In the genomic region with DNA sequence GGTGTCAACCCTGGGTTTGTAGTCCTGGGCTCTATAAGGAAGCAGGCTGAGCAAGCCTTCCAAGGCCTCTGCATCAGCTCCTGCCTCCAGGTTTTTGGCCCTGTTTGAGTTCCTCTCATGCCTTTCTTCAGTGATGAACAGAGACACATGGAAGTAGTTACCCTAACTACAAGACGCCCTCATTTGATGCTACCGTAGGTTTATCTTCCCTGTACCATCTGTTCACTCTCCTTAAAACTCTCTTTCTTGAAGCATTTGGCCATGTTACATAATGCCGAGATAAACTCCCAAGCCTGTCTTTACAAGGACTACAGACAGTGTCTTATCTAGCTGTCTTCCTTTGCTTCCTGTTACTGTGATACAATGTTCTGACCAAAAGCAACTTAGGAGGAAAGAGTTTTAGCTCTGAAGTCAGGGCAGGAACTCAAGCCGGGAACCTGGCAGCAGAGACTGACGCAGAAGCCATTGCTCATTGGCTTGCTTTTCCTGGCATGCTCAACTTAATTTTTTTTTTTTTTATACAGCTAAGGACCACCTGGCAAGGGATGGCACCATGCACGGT, we compare ENCODE assay signal across 16 mouse cellular contexts. TPM values are rescaled to one million over a fixed set of nuclear protein-coding genes. Genes with fewer than 3 reads are reported as not detected.
DNase-seq lines count a peak whose midpoint lies in the region; ATAC-seq and TF ChIP-seq lines count a peak whose summit lies in the region.
"Had no signal": no experiment of that assay in that cellular context is flagged by ENCODE, and none has a peak within 500 bp of the region (broad histone marks: within the 10 kb centered on the region; RNA-seq: fewer than 3 reads in every experiment).

No protein-coding gene starts in this region.

- H3K4me2 ChIP-seq in liver, postnatal 0 days (ENCODE audit: low read depth, low read length) = peak overlapping the region; percentile 38; the same call in 1 of the 2 replicates
- H3K4me2 ChIP-seq in stomach, postnatal 0 days (replicated peaks; ENCODE audit: low read depth) = no peak overlapping the region
- H3K4me2 ChIP-seq: embryonic facial prominence, embryonic 13.5 days; limb, embryonic 15.5 days had no signal

- peak; percentile 35 for ATAC-seq in common myeloid progenitor, adult 5-6 weeks (replicated peaks; ENCODE audit: low read depth, poor library complexity, severe bottlenecking)
- peak; percentile 26 for ATAC-seq in liver, postnatal 0 days
- ATAC-seq in stomach, postnatal 0 days (ENCODE audit: low FRiP score, low TSS enrichment) = no peak
- ATAC-seq: forebrain, embryonic 14.5 days; inflammation-experienced regulatory T-cells, adult 6 months had no signal

- no peaks in the 10 kb centered on the region for H3K36me3 ChIP-seq in liver, postnatal 0 days (replicated peaks; ENCODE audit: insufficient read depth, low read length)
- no peaks in the 10 kb centered on the region for H3K36me3 ChIP-seq in stomach, postnatal 0 days (ENCODE audit: control insufficient read depth, insufficient read depth, low read length)
- H3K36me3 ChIP-seq: embryonic facial prominence, embryonic 13.5 days; limb, embryonic 15.5 days had no signal

- 0 out of 2 replicates have a peak, but pooled peaks cover 6% of the 10 kb centered on the region for H3K27me3 ChIP-seq in liver, postnatal 0 days (ENCODE audit: insufficient read depth, low read length)
- no peaks in the 10 kb centered on the region for H3K27me3 ChIP-seq in stomach, postnatal 0 days (ENCODE audit: control insufficient read depth, insufficient read depth, low read length)
- H3K27me3 ChIP-seq: limb, embryonic 15.5 days had no signal

- intact Hi-C loops in left cerebral cortex, adult 2 months (cut with DNase I) = loop anchor here (10.0 kb wide), 1 partner anchor 685 kb away; no protein-coding TSS in a partner anchor
- intact Hi-C loops in left cerebral cortex, postnatal 10 days (cut with DNase I) = loop anchor here (5.0 to 10.0 kb wide), 2 partner anchors 323 to 485 kb away; a partner anchor contains a TSS

- H3K4me1 ChIP-seq in liver, postnatal 0 days (ENCODE audit: insufficient read depth) = peaks cover 16% of the 10 kb centered on the region
- no peaks in the 10 kb centered on the region for H3K4me1 ChIP-seq in stomach, postnatal 0 days (replicated peaks; ENCODE audit: control insufficient read depth, insufficient read depth)
- peaks cover 3% of the 10 kb centered on the region; the same call in 1 of the 2 replicates for H3K4me1 ChIP-seq in lung, adult 2 months (ENCODE audit: control insufficient read depth, insufficient read depth, low read length)

- no peaks in the 10 kb centered on the region for H3K9me3 ChIP-seq in liver, postnatal 0 days (ENCODE audit: low read length)
- H3K9me3 ChIP-seq in stomach, postnatal 0 days (ENCODE audit: control insufficient read depth, low read length) = no peaks in the 10 kb centered on the region
- H3K9me3 ChIP-seq: embryonic facial prominence, embryonic 13.5 days; limb, embryonic 15.5 days had no signal

- TF ChIP-seq EP300 in liver, postnatal 0 days (IDR thresholded peaks at IDR 0.05; ENCODE audit: low read depth) = peak; percentile 93
- no peak for TF ChIP-seq EP300 in stomach, postnatal 0 days (optimal IDR thresholded peaks at IDR 0.05)

- DNase-seq in left cerebral cortex, adult 2 months (ENCODE audit: extremely low spot score in 1 of 2, low spot score in 2 of 2) = peak in 1 of 2 experiments; percentile 27
- DNase-seq in left cerebral cortex, postnatal 10 days (ENCODE audit: extremely low spot score in 1 of 2, low spot score in 2 of 2) = no peak
- peak; percentile 79 for DNase-seq in brain, adult 2 months (ENCODE audit: low read depth, low spot score)
- peak; percentile 21 for DNase-seq in liver, postnatal 0 days
- DNase-seq in stomach, postnatal 0 days (ENCODE audit: low spot score) = no peak
- DNase-seq in lung, adult 2 months = no peak
- DNase-seq: adrenal gland, adult 8-10 months; cerebellum, adult 8-10 months; gastrocnemius, postnatal 36 days; heart, postnatal 10 days had no signal

- TF ChIP-seq CTCF in left cerebral cortex, adult 2 months (IDR thresholded peaks at IDR 0.05) = no peak
- no peak for TF ChIP-seq CTCF in liver, postnatal 0 days (IDR thresholded peaks at IDR 0.05; ENCODE audit: low read depth)
- TF ChIP-seq CTCF in stomach, postnatal 0 days (IDR thresholded peaks at IDR 0.05; ENCODE audit: low read depth) = no peak
- TF ChIP-seq CTCF in lung, adult 2 months (IDR thresholded peaks at IDR 0.05; ENCODE audit: insufficient read depth, low read length) = no peak

- H3K4me3 ChIP-seq in left cerebral cortex, adult 2 months = no peak overlapping the region
- H3K4me3 ChIP-seq in liver, postnatal 0 days (ENCODE audit: low read depth, low read length) = no peak overlapping the region
- no peak overlapping the region for H3K4me3 ChIP-seq in stomach, postnatal 0 days (ENCODE audit: low read depth, low read length)
- H3K4me3 ChIP-seq in lung, adult 2 months (replicated peaks; ENCODE audit: extremely low read depth, low read depth, low read length) = no peak overlapping the region
- H3K4me3 ChIP-seq: embryonic facial prominence, embryonic 13.5 days; limb, embryonic 15.5 days had no signal

- TF ChIP-seq POLR2A in lung, adult 2 months (IDR thresholded peaks at IDR 0.05; ENCODE audit: borderline replicate concordance, extremely low read depth, low read depth, low read length) = no peak

- H3K9ac ChIP-seq in liver, postnatal 0 days (replicated peaks) = no peak overlapping the region
- H3K9ac ChIP-seq in stomach, postnatal 0 days (ENCODE audit: low read length) = no peak overlapping the region
- H3K9ac ChIP-seq: embryonic facial prominence, embryonic 13.5 days; limb, embryonic 15.5 days had no signal

- WGBS in liver, postnatal 0 days (ENCODE audit: insufficient replicate concordance) = 32% methylated on average over 6 of the region's 6 CpGs
- 71% methylated on average over 6 of the region's 6 CpGs for WGBS in stomach, postnatal 0 days
- WGBS in lung, adult 2 months = 49% methylated on average over 6 of the region's 6 CpGs

- H3K27ac ChIP-seq in left cerebral cortex, adult 2 months = peak overlapping the region; percentile 64; the same call in 1 of the 2 replicates
- H3K27ac ChIP-seq in liver, postnatal 0 days (ENCODE audit: low read depth) = peak overlapping the region; percentile 75
- no peak overlapping the region for H3K27ac ChIP-seq in stomach, postnatal 0 days (replicated peaks)
- H3K27ac ChIP-seq: embryonic facial prominence, embryonic 13.5 days; kidney, postnatal 0 days; limb, embryonic 15.5 days had no signal

RNA-seq across cellular contexts. Expression of a gene that starts 4.8 kb away (rescaled TPM):
- 10 to 100 TPM; 41.3 to 44.3 TPM for total RNA-seq in left cerebral cortex, adult 2 months (2021)
- 10 to 100 TPM; 52.7 to 53.6 TPM for total RNA-seq in left cerebral cortex, postnatal 10 days (2021)
- total RNA-seq in common myeloid progenitor, adult 5-6 weeks (2017) = 35.9 and 36.3 TPM in 2 replicates
- 5.7 and 5.9 TPM in 2 replicates for polyA plus RNA-seq in liver, postnatal 0 days (2015; fragmentation: Nextera tagmentation; extraction: Ambion mirVana)
- polyA plus RNA-seq in stomach, postnatal 0 days (2015; fragmentation: Nextera tagmentation; extraction: Ambion mirVana) = 5.2 and 6.2 TPM in 2 replicates
- 3.8 and 4.1 TPM in 2 replicates for polyA plus RNA-seq in lung, adult 2 months (2012; rRNA removed)

RNA-seq across cellular contexts. Expression of a gene that starts 51.1 kb away (rescaled TPM):
- total RNA-seq in left cerebral cortex, adult 2 months (2021) = 10 to 100 TPM; 45.4 to 53.0 TPM
- total RNA-seq in left cerebral cortex, postnatal 10 days (2021) = 10 to 100 TPM; 29.6 to 33.9 TPM
- total RNA-seq in common myeloid progenitor, adult 5-6 weeks (2017) = 62.3 and 69.6 TPM in 2 replicates
- polyA plus RNA-seq in liver, postnatal 0 days (2015; fragmentation: Nextera tagmentation; extraction: Ambion mirVana) = 42.8 and 45.0 TPM in 2 replicates
- 68.3 and 73.8 TPM in 2 replicates for polyA plus RNA-seq in stomach, postnatal 0 days (2015; fragmentation: Nextera tagmentation; extraction: Ambion mirVana)
- 85.5 and 92.1 TPM in 2 replicates for polyA plus RNA-seq in lung, adult 2 months (2012; rRNA removed)

Comparison
In these comparisons a context has a peak if more than half of its experiments do, and no peak if none do; other contexts are left out.
1. DNase-seq: peak in brain, adult 2 months (single experiment) and liver, postnatal 0 days (single experiment); none in left cerebral cortex, postnatal 10 days (0 of 2), stomach, postnatal 0 days (single experiment) and lung, adult 2 months (single experiment).